Mouse (Mus musculus) c-Kit-negative CD71-positive TER-119-positive erythroid progenitor cells, embryonic 14.5 days (primary cell): ENCODE measurements around the gene Kank2.
A peak's percentile ranks its signal among the peaks of the same experiment; 100 is the strongest.

Experiments
- DNase-seq: peaks from one replicate; pipeline ENCODE4 v3.0.0-alpha.2; 2013; ENCODE audit warnings: low read depth, low spot score

Kank2 gene

DNA sequence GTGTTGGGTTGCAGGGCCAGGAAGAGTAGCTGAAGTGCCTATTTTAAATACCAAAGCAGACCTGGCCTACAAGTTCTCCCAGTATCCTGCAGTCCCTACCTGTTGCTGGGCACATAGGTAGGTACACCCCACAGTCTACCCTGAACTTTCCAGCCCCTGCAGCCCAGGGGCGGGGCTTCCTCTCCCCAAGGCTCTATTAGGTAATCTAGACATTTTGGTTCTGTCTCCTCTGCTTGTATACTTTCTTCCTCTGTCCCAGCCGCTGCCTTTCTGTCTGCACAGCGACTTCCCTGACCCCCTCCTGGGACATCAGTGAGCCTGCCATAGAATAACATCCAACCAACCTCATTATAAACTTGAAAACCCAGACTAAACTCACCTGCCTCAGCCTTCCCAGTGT, 48.2 kb downstream of the Kank2 start:
- DNase-seq, result no peak

DNA sequence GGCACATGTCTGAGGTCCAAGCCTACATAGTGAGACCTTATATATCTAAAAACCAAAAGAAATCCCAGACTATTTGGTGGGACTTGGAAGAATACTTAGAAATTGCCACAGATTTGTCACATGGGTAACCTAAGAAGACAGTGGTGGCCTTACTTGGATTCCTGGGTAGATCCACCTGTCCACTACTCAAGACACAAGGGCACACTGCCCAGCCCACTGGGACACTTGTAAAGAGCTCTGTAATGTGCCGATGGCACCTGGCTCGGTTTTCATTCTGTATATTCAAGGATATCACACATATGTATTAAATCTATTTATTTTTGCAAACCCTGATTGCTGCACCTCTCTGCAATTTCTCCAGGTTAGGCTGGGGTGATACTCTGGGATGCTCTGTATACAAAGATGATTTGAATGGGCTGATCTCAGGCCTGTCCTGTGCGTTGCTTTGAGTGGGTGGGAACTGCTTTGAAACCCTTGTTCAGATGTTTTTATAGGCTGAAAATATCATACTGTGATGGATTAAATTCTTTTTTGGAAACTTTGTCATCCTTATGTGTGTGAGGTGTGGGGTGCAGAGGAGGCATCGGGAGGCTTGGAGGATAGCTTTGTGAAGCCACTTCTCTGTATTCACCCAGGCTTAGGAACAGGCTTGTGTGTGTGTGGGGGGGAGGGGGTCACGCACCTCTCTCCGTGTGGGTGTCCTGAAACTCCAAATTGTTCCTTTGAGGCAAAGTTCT, 49.0 kb downstream of the Kank2 start:
- no peak for DNase-seq

DNA sequence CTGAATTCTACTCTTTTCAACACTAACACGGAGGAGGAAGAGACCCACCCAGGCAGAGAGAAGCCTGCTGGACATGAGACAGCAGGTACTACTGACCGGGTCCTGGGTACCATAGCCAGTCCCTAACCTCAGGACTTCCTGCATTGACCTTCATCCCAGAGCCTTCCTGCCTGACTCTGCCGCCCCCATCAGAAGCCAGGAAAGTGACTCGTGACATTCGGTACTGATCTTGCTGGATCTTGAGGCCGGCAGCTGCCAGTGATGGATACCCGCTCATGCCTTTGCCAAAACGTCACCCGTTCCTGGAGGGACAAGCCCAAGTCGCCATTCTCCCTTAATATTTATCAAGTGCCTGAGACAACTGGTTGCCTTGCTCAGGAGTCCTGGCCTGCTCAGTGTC, 50.1 kb downstream of the Kank2 start:
- no peak for DNase-seq

DNA sequence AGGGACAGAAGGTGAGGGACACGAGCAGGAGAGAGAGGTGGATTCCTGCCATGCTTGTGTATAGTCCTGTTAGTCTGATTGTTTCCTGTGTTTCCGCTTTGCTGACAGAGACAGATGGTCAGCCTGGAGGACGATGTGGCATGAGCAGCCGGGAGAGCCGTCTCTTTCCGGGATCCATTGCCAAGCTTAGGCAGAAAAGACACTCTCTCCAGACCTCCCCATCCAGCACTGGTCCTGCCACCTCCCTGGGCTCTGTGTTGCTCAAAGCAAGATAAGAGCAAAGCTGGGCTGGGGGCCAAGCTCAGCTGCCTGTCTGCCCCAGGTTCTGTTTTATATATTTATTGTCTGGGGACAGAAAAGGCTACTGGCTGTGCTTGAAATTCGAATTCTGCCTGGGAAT, 50.5 kb downstream of the Kank2 start:
- no peak for DNase-seq

DNA sequence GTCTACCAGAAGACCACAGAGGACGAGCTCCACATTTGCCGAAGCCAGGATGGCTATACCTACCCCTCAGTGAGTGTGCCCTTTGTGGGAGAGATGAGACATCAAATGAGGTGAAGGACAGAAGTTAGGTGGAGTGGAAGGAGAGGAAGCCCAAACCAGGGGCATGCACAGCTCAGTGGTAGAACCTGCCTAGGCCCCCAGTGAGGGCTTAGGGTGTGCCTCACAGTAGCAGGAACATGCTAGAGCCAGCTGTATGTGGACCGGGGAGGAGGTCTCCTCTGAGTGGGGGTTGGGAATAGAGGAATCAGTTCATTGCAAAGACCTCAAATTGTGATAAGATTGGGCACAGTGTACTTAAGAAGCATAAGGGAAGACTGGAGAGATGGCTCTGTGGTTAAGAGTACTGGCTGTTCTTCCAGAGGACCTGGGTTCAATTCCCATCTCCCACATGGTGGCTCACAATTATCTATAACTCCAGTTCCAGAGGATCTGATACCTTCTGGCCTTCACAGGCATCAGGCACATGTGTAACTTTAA, 51.2 kb downstream of the Kank2 start:
- no peak for DNase-seq

DNA sequence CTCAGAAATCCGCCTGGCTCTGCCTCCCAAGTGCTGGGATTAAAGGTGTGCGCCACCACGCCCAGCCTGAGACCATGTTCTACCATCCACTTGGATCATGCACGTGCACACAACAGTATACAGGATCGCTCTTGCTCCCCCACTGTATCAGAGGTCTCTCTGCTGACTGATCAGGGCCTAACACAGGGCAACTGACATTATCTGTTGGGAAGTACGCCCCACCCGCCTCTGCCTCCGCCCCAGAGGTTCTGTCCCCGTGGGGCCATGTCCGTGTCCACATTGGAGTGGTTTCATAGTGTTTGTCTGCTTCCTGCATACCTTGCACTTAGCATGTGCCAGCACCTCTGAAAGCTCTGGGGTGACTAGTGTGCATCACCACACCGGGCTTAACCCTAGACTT, 57.0 kb downstream of the Kank2 start:
- no peak for DNase-seq

DNA sequence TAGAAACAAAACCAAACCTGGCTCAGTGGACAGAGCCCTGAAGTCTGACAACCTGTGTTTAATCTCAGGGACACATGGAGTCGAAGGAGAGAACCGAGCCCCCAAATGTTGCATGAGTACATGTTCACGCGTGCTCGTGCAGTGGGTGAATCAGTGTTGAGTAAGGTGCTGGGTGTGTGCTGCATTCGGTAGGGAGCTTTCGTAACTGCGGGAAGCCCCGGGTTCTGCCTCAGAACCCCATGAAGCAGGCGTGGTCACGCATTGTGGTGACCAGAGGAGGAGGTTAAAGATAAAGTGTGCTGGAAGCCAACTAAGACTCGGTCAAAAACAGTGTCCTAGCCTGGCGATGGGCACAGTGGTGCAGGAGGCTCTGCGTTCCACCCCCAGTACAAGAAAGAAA, 58.1 kb downstream of the Kank2 start:
- no peak for DNase-seq

DNA sequence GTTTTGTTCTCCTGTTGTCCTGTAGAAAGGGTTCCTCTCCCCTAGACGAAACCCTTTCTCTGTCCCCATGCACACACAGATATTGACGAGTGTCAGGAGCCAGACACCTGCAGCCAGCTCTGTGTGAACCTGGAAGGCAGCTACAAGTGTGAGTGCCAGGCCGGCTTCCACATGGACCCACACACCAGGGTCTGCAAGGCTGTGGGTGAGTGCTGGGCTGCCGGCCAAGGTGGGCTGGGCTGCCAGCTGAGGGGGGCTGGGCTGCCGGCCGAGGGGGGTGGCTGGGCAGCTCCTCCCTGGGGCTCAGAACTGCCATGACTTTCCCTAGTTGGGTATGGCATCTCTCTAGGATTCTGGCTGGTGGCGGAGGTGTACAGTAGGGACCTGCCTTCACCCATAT, 59.8 kb downstream of the Kank2 start:
- DNase-seq, result no peak

DNA sequence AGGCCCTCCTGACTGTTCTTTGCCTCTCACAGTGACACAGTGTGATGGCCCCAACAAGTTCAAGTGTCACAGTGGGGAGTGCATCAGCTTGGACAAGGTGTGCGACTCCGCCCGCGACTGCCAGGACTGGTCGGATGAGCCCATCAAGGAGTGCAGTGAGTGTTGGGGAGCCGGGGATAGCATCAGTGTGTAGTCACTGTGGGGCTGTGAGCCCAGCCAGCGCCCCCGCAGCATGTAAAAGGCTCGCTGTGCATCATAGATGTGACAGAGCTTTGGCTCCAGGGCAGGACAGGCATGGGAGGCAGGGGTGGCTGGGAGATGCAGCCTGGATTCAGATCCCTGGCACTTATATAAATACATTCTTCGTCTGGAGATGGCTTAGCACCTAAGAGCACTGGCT, 61.4 kb downstream of the Kank2 start:
- no peak for DNase-seq

DNA sequence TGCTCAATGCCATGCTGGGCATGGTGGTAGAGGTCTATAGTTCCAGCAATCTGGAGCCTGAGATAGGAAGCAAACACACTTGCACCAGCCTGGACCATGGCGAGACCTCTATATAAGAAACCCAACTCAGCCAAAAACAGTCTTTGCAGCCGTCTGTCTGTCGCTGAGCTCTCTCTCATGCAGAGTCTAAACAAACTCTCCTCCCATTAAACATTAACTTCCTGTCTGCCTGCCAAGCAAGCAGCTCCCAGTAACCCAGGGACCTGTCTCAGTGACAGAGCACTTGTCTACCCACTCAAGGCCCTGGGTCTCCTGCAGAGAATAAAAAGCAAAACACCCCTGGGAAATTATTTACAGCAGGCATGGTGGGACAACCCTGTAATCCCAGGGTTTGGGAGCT, 62.0 kb downstream of the Kank2 start:
- no peak for DNase-seq

DNA sequence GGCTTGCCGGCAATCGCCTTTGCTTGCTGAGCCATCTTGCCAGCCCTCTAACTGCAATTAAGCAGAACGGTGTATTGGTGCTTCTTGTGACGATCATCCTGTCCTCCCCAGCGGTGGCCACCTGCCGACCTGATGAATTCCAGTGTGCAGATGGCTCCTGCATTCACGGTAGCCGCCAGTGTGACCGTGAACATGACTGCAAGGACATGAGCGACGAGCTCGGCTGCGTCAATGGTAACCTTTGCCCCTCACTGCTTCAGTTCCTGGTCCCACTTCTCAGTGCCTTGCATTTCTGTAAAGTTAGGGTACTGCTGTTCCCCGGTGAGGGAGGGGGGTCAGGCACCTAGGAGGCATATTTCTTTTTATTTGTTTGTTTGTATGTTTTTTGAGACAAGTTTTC, 63.4 kb downstream of the Kank2 start:
- no peak for DNase-seq

DNA sequence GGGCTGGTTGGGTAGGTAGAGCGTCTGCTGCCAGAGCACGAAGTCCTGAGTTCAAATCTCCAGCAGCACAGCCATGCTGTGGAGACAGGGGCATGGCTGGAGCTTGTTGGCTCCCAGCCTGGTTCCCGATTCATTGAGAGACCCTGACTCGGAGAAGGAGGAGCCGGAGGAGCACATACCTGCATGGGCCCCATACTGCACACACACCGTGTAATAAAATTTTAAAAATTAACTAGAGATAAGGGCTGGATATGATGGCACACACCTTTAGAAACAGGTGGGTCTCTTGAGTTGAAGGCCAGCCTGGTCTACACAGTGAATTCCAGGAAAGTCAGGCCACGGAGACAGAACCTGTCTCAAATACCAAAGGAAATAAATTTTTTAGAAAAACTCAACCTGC, 64.6 kb downstream of the Kank2 start:
- no peak for DNase-seq

DNA sequence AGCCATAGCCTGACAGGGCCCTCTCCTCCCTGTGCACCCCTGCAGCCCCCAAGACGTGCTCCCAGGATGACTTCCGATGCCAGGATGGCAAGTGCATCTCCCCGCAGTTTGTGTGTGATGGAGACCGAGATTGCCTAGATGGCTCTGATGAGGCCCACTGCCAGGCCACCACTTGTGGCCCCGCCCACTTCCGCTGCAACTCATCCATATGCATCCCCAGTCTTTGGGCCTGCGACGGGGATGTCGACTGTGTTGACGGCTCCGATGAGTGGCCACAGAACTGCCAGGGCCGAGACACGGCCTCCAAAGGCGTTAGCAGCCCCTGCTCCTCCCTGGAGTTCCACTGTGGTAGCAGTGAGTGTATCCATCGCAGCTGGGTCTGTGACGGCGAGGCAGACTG, 65.1 kb downstream of the Kank2 start:
- no peak for DNase-seq

DNA sequence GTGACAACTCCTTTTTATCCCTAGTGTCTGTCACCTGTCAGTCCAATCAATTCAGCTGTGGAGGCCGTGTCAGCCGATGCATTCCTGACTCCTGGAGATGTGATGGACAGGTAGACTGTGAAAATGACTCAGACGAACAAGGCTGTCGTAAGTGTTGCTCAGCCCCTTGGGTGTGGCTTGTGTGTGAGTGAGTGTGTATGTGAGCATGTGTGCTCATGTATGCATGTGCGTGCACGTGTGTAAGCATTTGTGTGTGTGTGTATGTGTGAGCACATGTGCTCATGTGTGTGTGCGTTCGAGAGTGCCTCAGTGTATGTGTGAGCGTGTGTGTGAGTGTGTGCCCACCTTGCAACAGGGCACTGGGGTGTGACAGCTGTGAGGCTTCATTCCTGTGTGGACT, 66.3 kb downstream of the Kank2 start:
- DNase-seq, result no peak

DNA sequence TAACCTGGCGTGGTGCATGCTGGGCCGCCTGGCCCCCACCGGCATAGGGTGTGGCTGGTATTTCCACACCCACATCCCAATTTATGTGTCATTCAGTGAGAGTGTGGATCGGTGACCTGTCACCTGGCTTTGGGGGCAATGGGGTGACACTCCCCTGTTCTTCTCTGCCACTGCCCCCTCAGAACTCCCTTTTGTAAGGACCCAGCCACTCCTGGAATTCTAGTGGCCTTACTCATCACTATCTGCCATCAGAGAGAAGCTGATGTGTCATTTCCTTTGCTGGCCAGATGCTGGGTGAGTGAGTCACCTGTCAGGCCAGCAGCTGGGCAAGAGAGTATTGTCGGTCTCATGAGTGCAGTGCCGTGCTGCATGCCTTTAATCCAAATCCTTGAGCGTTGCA, 69.3 kb downstream of the Kank2 start:
- DNase-seq, result no peak

DNA sequence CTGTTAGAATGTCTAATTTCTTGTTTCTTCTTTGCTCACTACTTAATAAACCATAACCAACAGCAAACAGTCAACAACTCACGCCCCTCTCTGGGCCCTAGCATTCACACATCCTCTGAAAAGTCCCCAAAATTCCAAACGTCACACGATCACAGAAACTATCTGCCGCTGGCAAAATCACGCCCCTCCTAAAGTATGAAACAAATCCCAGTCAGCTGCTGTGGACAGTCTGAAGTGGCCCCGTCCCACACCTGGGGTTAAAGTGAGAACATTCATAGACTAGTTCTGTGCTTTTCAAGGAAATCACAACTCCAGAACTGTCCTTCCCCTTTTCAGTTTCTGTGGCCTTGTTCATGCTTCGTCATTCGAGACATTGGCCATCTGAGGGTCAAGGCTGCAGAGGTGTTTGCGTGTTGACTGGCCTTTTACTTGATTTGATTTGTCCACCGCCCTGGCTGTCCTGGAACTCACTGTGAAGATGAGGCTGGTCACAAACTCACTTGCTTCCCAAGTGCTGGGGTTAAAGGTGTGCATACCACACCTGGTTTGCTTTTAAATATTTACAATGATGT, 70.2 kb downstream of the Kank2 start:
- no peak for DNase-seq

DNA sequence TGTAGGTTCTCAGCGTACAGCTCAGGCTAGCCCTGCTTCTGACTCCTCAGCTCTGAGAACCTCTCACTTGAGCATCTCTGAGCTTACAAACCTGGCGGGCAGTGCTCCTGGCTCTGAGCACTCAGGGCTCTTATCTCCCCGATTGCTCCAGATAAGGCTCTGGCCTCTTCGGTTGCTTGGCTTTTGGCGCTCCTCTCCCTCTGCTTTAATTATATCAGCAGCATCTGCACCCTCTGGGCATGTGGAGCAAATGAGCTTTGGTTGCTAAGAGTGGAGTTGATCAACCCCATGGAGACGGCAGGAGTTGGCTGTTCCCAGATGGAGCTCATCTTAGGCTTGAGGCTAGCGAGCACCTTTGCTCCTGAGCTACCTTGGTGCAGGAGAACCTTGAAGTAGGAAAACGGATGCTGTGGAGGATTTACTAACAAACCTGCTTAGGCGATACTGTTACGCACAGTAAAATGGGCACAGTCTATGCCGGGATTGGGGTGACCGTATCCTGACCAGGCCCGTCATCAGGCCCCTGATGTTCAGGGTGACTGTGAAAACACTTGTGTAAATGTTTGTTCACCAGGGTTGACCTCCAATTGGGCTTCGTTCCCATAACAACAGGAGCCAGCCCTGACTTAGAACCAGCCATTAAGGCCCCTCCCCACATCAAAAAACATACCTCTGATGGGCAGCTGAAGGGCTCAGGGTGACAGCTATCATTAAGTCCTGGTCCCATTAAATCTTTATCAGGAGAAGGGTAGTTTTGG, 72.1 kb downstream of the Kank2 start:
- no peak for DNase-seq

DNA sequence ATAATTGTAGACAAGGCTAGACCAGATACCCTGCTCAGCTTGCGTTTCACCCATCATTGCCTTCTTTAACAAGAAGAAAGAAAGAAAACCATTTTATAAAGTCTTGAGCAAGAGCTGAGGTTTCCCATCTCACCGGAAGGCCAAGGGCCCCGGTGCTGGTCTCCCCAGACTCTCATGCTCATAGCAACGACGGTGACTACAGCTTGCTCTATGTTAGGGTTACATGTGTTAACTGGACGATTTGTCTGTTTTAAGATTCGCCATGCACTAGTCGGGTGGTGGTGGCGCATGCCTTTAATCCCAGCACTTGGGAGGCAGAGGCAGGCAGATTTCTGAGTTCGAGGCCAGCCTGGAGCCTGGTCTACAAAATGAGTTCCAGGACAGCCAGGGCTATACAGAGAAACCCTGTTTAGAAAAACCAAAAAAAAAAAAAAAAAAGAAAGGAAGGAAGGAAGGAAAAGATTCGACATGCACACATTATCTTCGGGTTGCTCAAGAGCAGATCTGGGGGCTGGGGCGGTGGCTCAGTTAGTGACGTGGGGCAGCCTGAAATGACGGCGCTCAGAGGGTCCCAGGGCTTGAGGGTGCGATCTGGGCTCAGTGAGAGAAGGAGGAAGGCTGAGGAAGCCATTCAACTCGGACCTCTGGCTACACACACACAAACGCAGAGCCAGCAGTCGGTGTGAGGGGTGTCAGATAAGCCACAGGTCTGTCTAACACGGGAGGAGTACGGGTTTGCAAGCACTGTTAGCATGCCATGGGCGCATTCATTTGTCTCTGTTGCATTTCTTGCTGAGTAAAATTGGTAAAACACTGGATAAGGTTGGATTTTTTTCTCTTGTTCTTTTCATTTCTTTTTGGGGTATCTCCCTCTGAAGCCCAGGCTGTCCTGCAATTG, 73.1 kb downstream of the Kank2 start:
- no peak for DNase-seq

DNA sequence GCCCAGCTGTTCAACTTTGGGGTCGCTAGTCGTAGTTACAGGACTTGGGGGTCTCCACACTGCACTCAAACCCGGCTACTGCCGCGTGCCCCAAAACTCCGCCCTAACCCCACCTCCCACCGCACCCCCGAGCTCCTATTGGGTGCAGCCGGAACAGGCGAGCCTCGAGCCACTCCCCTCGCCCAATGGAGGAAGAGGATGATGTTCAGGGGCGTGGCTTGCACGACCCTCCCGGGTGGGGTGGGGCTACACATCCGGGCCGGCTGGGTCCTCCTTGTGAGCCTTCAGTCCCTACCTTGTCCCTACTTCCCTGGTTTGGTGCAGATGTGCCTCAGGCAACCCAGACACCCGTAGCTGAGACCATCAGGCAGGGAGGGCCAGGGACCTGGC, 74.4 kb downstream of the Kank2 start:
- DNase-seq, result peak; percentile 56

DNA sequence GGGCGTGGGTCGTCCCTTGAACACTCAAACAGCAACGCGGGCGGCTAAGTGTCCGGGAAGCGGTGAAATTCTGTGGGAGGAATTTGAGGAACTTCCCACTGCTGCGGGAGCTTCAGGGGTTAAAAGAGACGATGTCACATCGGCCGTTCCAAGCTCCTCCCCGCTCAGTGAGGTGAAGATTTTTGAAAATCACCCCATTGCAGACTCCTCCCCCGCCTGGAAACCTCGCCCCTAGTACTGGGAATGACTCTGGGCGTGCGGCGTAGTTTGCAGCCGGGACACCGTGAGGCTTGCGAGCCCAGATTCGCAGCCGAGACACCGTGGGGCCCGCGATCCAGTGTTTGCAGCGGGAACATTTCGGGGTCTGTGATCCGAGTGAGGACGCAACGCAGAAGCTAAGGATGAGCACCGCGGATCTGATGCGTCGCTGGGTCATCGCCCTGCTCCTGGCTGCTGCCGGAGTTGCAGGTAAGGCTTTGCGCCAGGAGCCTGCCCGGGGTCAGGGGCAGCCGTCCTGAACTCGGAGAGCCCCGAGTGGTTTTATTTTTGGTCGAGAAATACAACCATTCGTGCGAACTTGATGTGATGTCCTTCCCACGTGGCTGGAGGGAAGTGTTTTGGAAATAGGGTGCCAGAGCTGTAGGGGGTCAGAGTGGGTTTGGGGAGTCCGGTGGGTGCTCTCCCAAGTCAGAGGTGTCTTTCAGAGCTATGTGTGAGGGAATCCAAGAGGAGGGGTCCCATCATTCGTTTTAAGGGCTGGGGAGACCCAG, 75.0 kb downstream of the Kank2 start, which contains the start of gene Ldlr:
TSS of gene Ldlr (plus strand) at position 107 of the 770 bp plus-strand sequence.
- peak; percentile 79 for DNase-seq

DNA sequence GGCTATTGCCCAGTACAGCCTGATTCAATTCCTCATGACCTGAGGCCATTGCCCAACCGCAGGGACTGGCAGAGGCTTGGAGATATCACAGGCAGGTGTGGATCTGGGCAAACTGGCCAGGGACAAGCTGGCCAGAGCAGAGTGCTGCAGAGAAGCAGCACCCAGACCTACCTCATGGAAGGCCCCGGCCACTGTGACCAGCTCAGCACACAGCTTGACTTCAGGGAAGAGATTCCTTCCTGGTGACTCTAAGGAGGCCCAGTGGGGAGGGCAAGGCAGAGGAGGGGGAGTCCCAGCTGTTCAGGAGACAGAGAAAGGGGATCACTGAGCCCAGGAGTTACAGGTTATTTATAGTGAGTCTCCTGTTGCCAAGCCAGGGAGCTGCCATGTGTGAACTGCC, 77.5 kb downstream of the Kank2 start:
- DNase-seq, result no peak
